Mouse (Mus musculus): ENCODE measurements at regions not wholly inside any gene's neighbourhood (a gene's known extent, or its start where the extent isn't known, plus 50 kb on each side); places are given as distances from the start of the nearest gene placed in this dataset.

- Histone ChIP-seq H3K36me3 (ENCODE audit: control insufficient read depth, insufficient read depth, low read length) (no peaks in the 10 kb centered on the region), H3K27me3 (ENCODE audit: control insufficient read depth, insufficient read depth, low read length) (no peaks in the 10 kb centered on the region), H3K9ac (ENCODE audit: low read length) (no peak overlapping the region), H3K4me3 (ENCODE audit: control insufficient read depth in 1 of 2, insufficient read depth in 1 of 2, low read depth in 1 of 2, low read length in 2 of 2) (no peak overlapping the region), H3K9me3 (ENCODE audit: control insufficient read depth, low read length) (no peaks in the 10 kb centered on the region; the same call in 1 of the 2 replicates), H3K4me1 (ENCODE audit: control insufficient read depth in 2 of 2, insufficient read depth in 2 of 2, low read length in 2 of 2) (no peaks in the 10 kb centered on the region; a peak in 1 of 4 replicates), H3K4me2 (ENCODE audit: low read length) (no peak overlapping the region), H3K27ac (replicated peaks in 1 of 2; ENCODE audit: control insufficient read depth in 1 of 2, insufficient read depth in 1 of 2, low read depth in 2 of 2, low read length in 2 of 2) (no peak overlapping the region)
- ATAC-seq (ENCODE audit: insufficient number of reproducible peaks, insufficient read depth, low FRiP score, low read depth): no peak
- WGBS: 78% methylated on average over 7 of the region's 7 CpGs
Measured at GRCm38 (mm10) chr1:82018701-82019404, 214.1 kb upstream of the Gm9747 start.

- no peak overlapping the region for H3K4me2 ChIP-seq (ENCODE audit: low read length)
- no peak overlapping the region for H3K9ac ChIP-seq (ENCODE audit: low read length)
- no peaks in the 10 kb centered on the region for H3K4me1 ChIP-seq (ENCODE audit: control insufficient read depth in 2 of 2, insufficient read depth in 2 of 2, low read length in 2 of 2)
- H3K36me3 ChIP-seq (ENCODE audit: control insufficient read depth, insufficient read depth, low read length): no peaks in the 10 kb centered on the region
- H3K9me3 ChIP-seq (ENCODE audit: control insufficient read depth, low read length): no peaks in the 10 kb centered on the region; the same call in 1 of the 2 replicates
- no peaks in the 10 kb centered on the region for H3K27me3 ChIP-seq (ENCODE audit: control insufficient read depth, insufficient read depth, low read length)
- no peak overlapping the region for H3K27ac ChIP-seq (replicated peaks in 1 of 2; ENCODE audit: control insufficient read depth in 1 of 2, insufficient read depth in 1 of 2, low read depth in 2 of 2, low read length in 2 of 2)
- no peak for ATAC-seq (ENCODE audit: insufficient number of reproducible peaks, insufficient read depth, low FRiP score, low read depth)
- no peak overlapping the region for H3K4me3 ChIP-seq (ENCODE audit: control insufficient read depth in 1 of 2, insufficient read depth in 1 of 2, low read depth in 1 of 2, low read length in 2 of 2)
Measured at GRCm38 (mm10) chr1:82027761-82028160, 205.2 kb upstream of the Gm9747 start.

GRCm38 (mm10) chr1:82031130-82031529 is 201.8 kb upstream of the Gm9747 start:
- H3K4me2 ChIP-seq (ENCODE audit: low read length): no peak overlapping the region
- ATAC-seq (ENCODE audit: insufficient number of reproducible peaks, insufficient read depth, low FRiP score, low read depth): no peak
- no peaks in the 10 kb centered on the region for H3K27me3 ChIP-seq (ENCODE audit: control insufficient read depth, insufficient read depth, low read length)
- no peak overlapping the region for H3K9ac ChIP-seq (ENCODE audit: low read length)
- no peak overlapping the region for H3K4me3 ChIP-seq (ENCODE audit: control insufficient read depth in 1 of 2, insufficient read depth in 1 of 2, low read depth in 1 of 2, low read length in 2 of 2)
- H3K36me3 ChIP-seq (ENCODE audit: control insufficient read depth, insufficient read depth, low read length): no peaks in the 10 kb centered on the region
- H3K9me3 ChIP-seq (ENCODE audit: control insufficient read depth, low read length): no peaks in the 10 kb centered on the region
- H3K4me1 ChIP-seq (ENCODE audit: control insufficient read depth in 2 of 2, insufficient read depth in 2 of 2, low read length in 2 of 2): no peaks in the 10 kb centered on the region
- 76% methylated on average over 7 of the region's 7 CpGs for WGBS
- no peak overlapping the region for H3K27ac ChIP-seq (replicated peaks in 1 of 2; ENCODE audit: control insufficient read depth in 1 of 2, insufficient read depth in 1 of 2, low read depth in 2 of 2, low read length in 2 of 2)

GRCm38 (mm10) chr1:82032410-82032809 is 200.5 kb upstream of the Gm9747 start:
- no peaks in the 10 kb centered on the region for H3K36me3 ChIP-seq (ENCODE audit: control insufficient read depth, insufficient read depth, low read length)
- H3K9me3 ChIP-seq (ENCODE audit: control insufficient read depth, low read length): no peaks in the 10 kb centered on the region
- ATAC-seq (ENCODE audit: insufficient number of reproducible peaks, insufficient read depth, low FRiP score, low read depth): no peak
- H3K9ac ChIP-seq (ENCODE audit: low read length): no peak overlapping the region
- no peak overlapping the region for H3K4me2 ChIP-seq (ENCODE audit: low read length)
- WGBS: 92% methylated on average over 1 of the region's 1 CpGs
- no peaks in the 10 kb centered on the region for H3K27me3 ChIP-seq (ENCODE audit: control insufficient read depth, insufficient read depth, low read length)
- no peaks in the 10 kb centered on the region for H3K4me1 ChIP-seq (ENCODE audit: control insufficient read depth in 2 of 2, insufficient read depth in 2 of 2, low read length in 2 of 2)
- no peak overlapping the region for H3K27ac ChIP-seq (replicated peaks in 1 of 2; ENCODE audit: control insufficient read depth in 1 of 2, insufficient read depth in 1 of 2, low read depth in 2 of 2, low read length in 2 of 2)
- no peak overlapping the region for H3K4me3 ChIP-seq (ENCODE audit: control insufficient read depth in 1 of 2, insufficient read depth in 1 of 2, low read depth in 1 of 2, low read length in 2 of 2)

- no peaks in the 10 kb centered on the region for H3K4me1 ChIP-seq (ENCODE audit: control insufficient read depth in 2 of 2, insufficient read depth in 2 of 2, low read length in 2 of 2)
- no peak overlapping the region for H3K27ac ChIP-seq (replicated peaks in 1 of 2; ENCODE audit: control insufficient read depth in 1 of 2, insufficient read depth in 1 of 2, low read depth in 2 of 2, low read length in 2 of 2)
- 85% methylated on average over 4 of the region's 4 CpGs for WGBS
- ATAC-seq (ENCODE audit: insufficient number of reproducible peaks, insufficient read depth, low FRiP score, low read depth): no peak
- no peaks in the 10 kb centered on the region for H3K9me3 ChIP-seq (ENCODE audit: control insufficient read depth, low read length)
- H3K4me2 ChIP-seq (ENCODE audit: low read length): no peak overlapping the region
- no peak overlapping the region for H3K4me3 ChIP-seq (ENCODE audit: control insufficient read depth in 1 of 2, insufficient read depth in 1 of 2, low read depth in 1 of 2, low read length in 2 of 2)
- H3K36me3 ChIP-seq (ENCODE audit: control insufficient read depth, insufficient read depth, low read length): no peaks in the 10 kb centered on the region
- H3K9ac ChIP-seq (ENCODE audit: low read length): no peak overlapping the region
- no peaks in the 10 kb centered on the region for H3K27me3 ChIP-seq (ENCODE audit: control insufficient read depth, insufficient read depth, low read length)
Measured at GRCm38 (mm10) chr1:82038171-82038570, 194.7 kb upstream of the Gm9747 start.

- 68% methylated on average over 1 of the region's 1 CpGs for WGBS
Measured at GRCm38 (mm10) chr1:82038698-82039097, 194.2 kb upstream of the Gm9747 start.

GRCm38 (mm10) chr1:82041286-82042050 is 191.4 kb upstream of the Gm9747 start:
- no peaks in the 10 kb centered on the region for H3K36me3 ChIP-seq (ENCODE audit: control insufficient read depth, insufficient read depth, low read length)
- no peaks in the 10 kb centered on the region for H3K9me3 ChIP-seq (ENCODE audit: control insufficient read depth, low read length)
- H3K4me1 ChIP-seq (ENCODE audit: control insufficient read depth in 2 of 2, insufficient read depth in 2 of 2, low read length in 2 of 2): no peaks in the 10 kb centered on the region
- no peak overlapping the region for H3K27ac ChIP-seq (replicated peaks in 1 of 2; ENCODE audit: control insufficient read depth in 1 of 2, insufficient read depth in 1 of 2, low read depth in 2 of 2, low read length in 2 of 2)
- H3K9ac ChIP-seq (ENCODE audit: low read length): no peak overlapping the region
- no peak overlapping the region for H3K4me2 ChIP-seq (ENCODE audit: low read length)
- 70% methylated on average over 3 of the region's 3 CpGs for WGBS
- ATAC-seq (ENCODE audit: insufficient number of reproducible peaks, insufficient read depth, low FRiP score, low read depth): no peak
- no peaks in the 10 kb centered on the region for H3K27me3 ChIP-seq (ENCODE audit: control insufficient read depth, insufficient read depth, low read length)
- no peak overlapping the region for H3K4me3 ChIP-seq (ENCODE audit: control insufficient read depth in 1 of 2, insufficient read depth in 1 of 2, low read depth in 1 of 2, low read length in 2 of 2)

More at GRCm38 (mm10) chr1:82038698-82039097, 194.2 kb upstream of the Gm9747 start:
- no peak overlapping the region for H3K9ac ChIP-seq (ENCODE audit: low read length)
- H3K4me1 ChIP-seq (ENCODE audit: control insufficient read depth in 2 of 2, insufficient read depth in 2 of 2, low read length in 2 of 2): no peaks in the 10 kb centered on the region
- no peak overlapping the region for H3K4me3 ChIP-seq (ENCODE audit: control insufficient read depth in 1 of 2, insufficient read depth in 1 of 2, low read depth in 1 of 2, low read length in 2 of 2)
- no peak overlapping the region for H3K4me2 ChIP-seq (ENCODE audit: low read length)
- ATAC-seq (ENCODE audit: insufficient number of reproducible peaks, insufficient read depth, low FRiP score, low read depth): no peak
- H3K9me3 ChIP-seq (ENCODE audit: control insufficient read depth, low read length): no peaks in the 10 kb centered on the region
- H3K27me3 ChIP-seq (ENCODE audit: control insufficient read depth, insufficient read depth, low read length): no peaks in the 10 kb centered on the region
- no peak overlapping the region for H3K27ac ChIP-seq (replicated peaks in 1 of 2; ENCODE audit: control insufficient read depth in 1 of 2, insufficient read depth in 1 of 2, low read depth in 2 of 2, low read length in 2 of 2)
- no peaks in the 10 kb centered on the region for H3K36me3 ChIP-seq (ENCODE audit: control insufficient read depth, insufficient read depth, low read length)

Data from heart, embryonic 14.5 days (tissue).